Mouse (Mus musculus) midbrain, embryonic 16.5 days (tissue): ENCODE measurements around the gene Gm43064. TPM values are rescaled to one million over a fixed set of nuclear protein-coding genes. Genes with fewer than 3 reads are reported as not detected.
"Not testable (repeated sequence)": the region's sequence is repeated elsewhere in the genome, so short reads cannot be mapped to it uniquely, and the experiment has no call there.

Experiments used
- ATAC-seq: fragments of 200-750 bp; cut with Nextera tagmentation; 2 replicates; pipeline ENCODE4 v1.8.0; 2017; ENCODE audit warnings: moderate TSS enrichment
- H3K27ac ChIP-seq: fragments of 300-500 bp; sonication (generic); 2 replicates; pipeline ENCODE4 v1.5.1; 2014; ENCODE audit warnings: mild to moderate bottlenecking, low read length, mixed read lengths
- H3K27me3 ChIP-seq: fragments of 300-500 bp; sonication (generic); 2 replicates; pipeline ENCODE4 v1.6.1; 2014; ENCODE audit warnings: low read depth, low read length, mixed read lengths; ENCODE audit not compliant: control insufficient read depth, insufficient read depth
- H3K36me3 ChIP-seq: fragments of 300-500 bp; sonication (generic); 2 replicates; pipeline ENCODE4 v1.6.1; 2014; ENCODE audit warnings: mild to moderate bottlenecking, low read length, moderate library complexity, mixed read lengths; ENCODE audit not compliant: control insufficient read depth, insufficient read depth
- H3K4me1 ChIP-seq: fragments of 300-500 bp; sonication (generic); 2 replicates; pipeline ENCODE4 v1.6.1; 2014; ENCODE audit warnings: mild to moderate bottlenecking, low read length, mixed read lengths; ENCODE audit not compliant: control insufficient read depth, insufficient read depth
- H3K4me2 ChIP-seq: fragments of 300-500 bp; sonication (generic); 2 replicates; pipeline ENCODE4 v1.6.1; 2014; ENCODE audit warnings: mild to moderate bottlenecking, low read length, mixed read lengths
- H3K4me3 ChIP-seq: fragments of 300-500 bp; sonication (generic); 2 replicates; pipeline ENCODE4 v1.5.1; 2014; ENCODE audit warnings: low read depth, mild to moderate bottlenecking, low read length, moderate library complexity, mixed read lengths
- H3K9ac ChIP-seq: fragments of 300-500 bp; sonication (generic); 2 replicates; pipeline ENCODE4 v1.6.1; 2014; ENCODE audit warnings: low read depth, low read length, mixed read lengths
- H3K9me3 ChIP-seq: fragments of 300-500 bp; sonication (generic); replicated peaks from 2 replicates; pipeline ENCODE4 v1.6.1; 2014; ENCODE audit warnings: mild to moderate bottlenecking, low read length, mixed read lengths; ENCODE audit not compliant: control insufficient read depth, poor library complexity, severe bottlenecking
- WGBS: fragments of 180-500 bp; shearing (Covaris S2); extraction: QIAGEN DNeasy Blood & Tissue Kit; methylation state at CpG from one replicate; pipeline ENCODE4 v1.1.7; 2014; 5-methylcytosine and 5-hydroxymethylcytosine counted together
- polyA plus RNA-seq: library from polyadenylated mRNA; unstranded; fragments of >200 nt; fragmentation: Nextera tagmentation; extraction: Ambion mirVana; gene quantifications from 2 replicates; pipeline ENCODE4 v1.2.1, GENCODE M21; 2015

Gm43064 gene
- polyA plus RNA-seq, 1 experiment from 2014 or later, result 0.15 TPM

GRCm38 (mm10) chr3:103810967-103811366 is 1.6 kb downstream of the Gm43064 start:
- H3K27me3 ChIP-seq, result no peaks in the 10 kb centered on the region
- H3K9ac ChIP-seq, result no peak overlapping the region
- no peak overlapping the region for H3K4me2 ChIP-seq
- WGBS, result 94% methylated on average over 6 of the region's 6 CpGs
- ATAC-seq, result no peak
- H3K4me3 ChIP-seq, result no peak overlapping the region
- H3K9me3 ChIP-seq, result no peaks in the 10 kb centered on the region
- no peak overlapping the region for H3K27ac ChIP-seq
- peaks cover 18% of the 10 kb centered on the region for H3K4me1 ChIP-seq
- peaks cover 10% of the 10 kb centered on the region for H3K36me3 ChIP-seq

DNA sequence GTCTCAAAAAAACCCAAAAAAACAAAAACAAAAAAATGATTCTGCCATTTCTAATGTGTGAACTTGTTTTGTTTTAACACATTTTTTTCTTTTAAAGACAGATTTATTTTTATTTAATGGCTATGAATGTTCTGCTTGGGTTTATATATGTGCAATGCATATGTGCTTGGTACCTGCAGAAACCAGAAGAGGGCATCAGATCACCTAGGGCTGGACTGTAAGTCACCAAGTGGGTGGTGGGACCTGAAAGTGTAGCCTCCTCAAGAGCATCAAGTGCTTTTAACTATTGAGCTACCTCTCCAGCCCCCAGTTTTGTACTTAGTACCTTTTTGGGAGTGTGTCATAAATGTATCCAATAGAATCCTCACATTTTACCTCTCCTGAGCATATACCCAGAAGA is 18.2 kb downstream of the Gm43064 start:
- no peaks in the 10 kb centered on the region for H3K36me3 ChIP-seq
- no peak overlapping the region for H3K4me3 ChIP-seq
- H3K9ac ChIP-seq, result no peak overlapping the region
- no peak overlapping the region for H3K27ac ChIP-seq
- no peak for ATAC-seq
- H3K9me3 ChIP-seq, result no peaks in the 10 kb centered on the region
- no peaks in the 10 kb centered on the region for H3K27me3 ChIP-seq
- no peaks in the 10 kb centered on the region for H3K4me1 ChIP-seq
- no peak overlapping the region for H3K4me2 ChIP-seq

GRCm38 (mm10) chr3:103829036-103829435 is 19.7 kb downstream of the Gm43064 start:
- Histone ChIP-seq H3K27me3 (no peaks in the 10 kb centered on the region), H3K4me2 (no peak overlapping the region), H3K9ac (no peak overlapping the region), H3K4me1 (no peaks in the 10 kb centered on the region), H3K36me3 (no peaks in the 10 kb centered on the region), H3K9me3 (no peaks in the 10 kb centered on the region), H3K4me3 (no peak overlapping the region), H3K27ac (no peak overlapping the region)
- 90% methylated on average over 3 of the region's 3 CpGs for WGBS
- no peak for ATAC-seq

DNA sequence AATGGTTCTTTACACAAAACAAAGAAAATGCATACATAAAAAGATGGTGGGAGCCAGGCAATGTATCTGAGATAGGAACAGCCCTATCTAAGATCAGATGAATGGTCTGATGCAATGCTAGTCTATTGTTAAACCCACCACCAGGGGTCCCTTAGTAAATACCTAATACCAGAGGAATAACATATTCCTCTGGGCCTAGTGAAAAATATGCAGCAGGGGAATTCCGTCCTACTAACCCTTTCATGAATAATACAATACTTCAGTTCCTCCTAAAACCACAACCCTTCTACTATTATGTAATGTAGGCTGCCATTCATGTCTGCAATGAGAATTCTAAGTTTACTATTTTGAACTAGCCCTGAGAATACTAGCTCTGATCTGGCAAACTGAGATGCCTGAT is 21.3 kb downstream of the Gm43064 start:
- not testable (repeated sequence) for H3K27ac ChIP-seq, H3K9me3 ChIP-seq, H3K4me1 ChIP-seq, ATAC-seq, H3K27me3 ChIP-seq, H3K36me3 ChIP-seq, H3K4me2 ChIP-seq, H3K4me3 ChIP-seq, H3K9ac ChIP-seq
- 49% methylated on average over 1 of the region's 1 CpGs for WGBS

- whole genome bisulfite sequencing, result 81% methylated on average over 7 of the region's 7 CpGs
- no peak overlapping the region for H3K9ac ChIP-seq
- no peak overlapping the region for H3K27ac ChIP-seq
- no peak for ATAC-seq
- H3K27me3 ChIP-seq, result no peaks in the 10 kb centered on the region
- no peaks in the 10 kb centered on the region for H3K9me3 ChIP-seq
- no peak overlapping the region for H3K4me2 ChIP-seq
- no peaks in the 10 kb centered on the region for H3K4me1 ChIP-seq
- H3K4me3 ChIP-seq, result no peak overlapping the region
- H3K36me3 ChIP-seq, result no peaks in the 10 kb centered on the region
Observed at GRCm38 (mm10) chr3:103831146-103831545, 21.8 kb downstream of the Gm43064 start.

DNA sequence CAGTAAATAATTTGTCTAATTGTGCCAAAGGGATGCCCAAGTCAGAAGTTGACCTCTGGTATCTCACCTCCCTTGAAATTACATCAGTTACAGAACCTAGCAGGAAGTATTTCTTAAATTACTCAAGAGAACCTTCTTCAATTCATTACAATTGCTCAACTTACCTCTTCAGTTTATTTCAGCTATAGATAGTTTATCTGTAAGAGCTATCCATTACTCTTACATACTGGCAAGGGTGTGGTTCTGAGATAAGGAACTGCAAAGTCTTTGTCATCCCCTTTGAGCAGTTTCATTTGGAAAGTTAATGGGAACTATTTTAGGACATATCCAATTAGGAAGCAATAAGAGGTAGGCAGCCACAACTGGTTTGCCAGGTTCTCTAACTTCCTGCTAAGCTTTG is 23.1 kb downstream of the Gm43064 start, which contains the start of gene Bcl2l15:
Gene Bcl2l15, plus strand, starts transcription at position 176 of the 400 bp plus-strand sequence.
- Histone ChIP-seq H3K4me3 (no peak within 1 kb of the TSS), H3K4me2 (no peak within 1 kb of the TSS), H3K27ac (no peak within 1 kb of the TSS), H3K36me3 (no peaks in the 10 kb centered on the region), H3K4me1 (no peaks in the 10 kb centered on the region), H3K27me3 (no peaks in the 10 kb centered on the region), H3K9me3 (no peaks in the 10 kb centered on the region), H3K9ac (no peak within 1 kb of the TSS)
- no peak for ATAC-seq

DNA sequence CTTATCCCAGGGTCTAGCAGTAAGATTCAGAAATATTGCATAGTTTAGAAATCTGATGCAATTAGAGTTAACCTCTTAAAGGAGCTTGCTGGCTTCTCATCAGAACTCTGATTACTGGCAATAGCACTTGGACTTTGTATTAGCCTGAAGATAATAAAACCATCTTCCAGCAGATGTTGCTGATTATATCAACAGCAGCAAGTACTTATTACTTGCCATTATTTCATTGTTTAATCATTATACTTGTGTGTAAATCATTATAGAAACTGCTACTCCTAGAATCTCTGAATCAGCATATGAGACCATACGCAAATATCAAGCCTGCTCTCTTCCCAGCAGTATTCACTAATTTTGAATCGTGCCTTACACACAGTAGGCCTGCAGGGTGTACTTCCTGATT is 24.6 kb downstream of the Gm43064 start:
- WGBS, result 85% methylated on average over 2 of the region's 2 CpGs
- Histone ChIP-seq H3K27ac (no peak overlapping the region), H3K36me3 (no peaks in the 10 kb centered on the region), H3K9ac (no peak overlapping the region), H3K4me1 (no peaks in the 10 kb centered on the region), H3K9me3 (no peaks in the 10 kb centered on the region), H3K4me3 (no peak overlapping the region), H3K27me3 (no peaks in the 10 kb centered on the region), H3K4me2 (no peak overlapping the region)
- no peak for ATAC-seq

GRCm38 (mm10) chr3:103835272-103835950 is 26.0 kb downstream of the Gm43064 start:
- no peaks in the 10 kb centered on the region for H3K27me3 ChIP-seq
- 78% methylated on average over 6 of the region's 6 CpGs for WGBS
- no peaks in the 10 kb centered on the region for H3K9me3 ChIP-seq
- H3K4me2 ChIP-seq, result no peak overlapping the region
- no peaks in the 10 kb centered on the region for H3K36me3 ChIP-seq
- H3K4me1 ChIP-seq, result no peaks in the 10 kb centered on the region
- H3K27ac ChIP-seq, result no peak overlapping the region
- no peak overlapping the region for H3K9ac ChIP-seq
- no peak for ATAC-seq
- H3K4me3 ChIP-seq, result no peak overlapping the region

DNA sequence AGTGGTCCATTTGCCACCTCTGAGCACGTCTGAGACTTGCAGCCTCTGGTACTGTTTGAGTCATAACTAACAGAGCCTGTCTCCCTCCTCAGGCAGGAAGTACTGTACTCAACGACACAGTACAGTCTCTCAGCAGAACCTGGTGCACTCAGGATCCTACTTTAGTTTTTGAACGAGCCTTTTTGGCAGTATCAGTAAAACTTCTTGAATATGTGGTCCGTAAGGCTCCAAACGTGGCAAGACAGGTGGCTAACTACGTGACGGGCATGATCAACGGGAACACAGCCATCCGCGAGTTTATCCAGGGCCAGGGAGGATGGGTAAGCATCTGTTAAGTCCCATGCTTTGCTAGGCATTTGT is 26.6 kb downstream of the Gm43064 start:
- Histone ChIP-seq H3K27me3 (no peaks in the 10 kb centered on the region), H3K4me2 (no peak overlapping the region), H3K9ac (no peak overlapping the region), H3K4me1 (no peaks in the 10 kb centered on the region), H3K27ac (no peak overlapping the region), H3K9me3 (no peaks in the 10 kb centered on the region), H3K36me3 (no peaks in the 10 kb centered on the region), H3K4me3 (no peak overlapping the region)
- WGBS, result 84% methylated on average over 10 of the region's 10 CpGs
- ATAC-seq, result no peak
